Mouse (Mus musculus): ENCODE measurements around the gene Adgrg3. TPM values are rescaled to one million over a fixed set of nuclear protein-coding genes. Genes with fewer than 3 reads are reported as not detected.

Adgrg3 gene
- total RNA-seq, 1 experiment from 2014 or later, result 156 TPM

DNA sequence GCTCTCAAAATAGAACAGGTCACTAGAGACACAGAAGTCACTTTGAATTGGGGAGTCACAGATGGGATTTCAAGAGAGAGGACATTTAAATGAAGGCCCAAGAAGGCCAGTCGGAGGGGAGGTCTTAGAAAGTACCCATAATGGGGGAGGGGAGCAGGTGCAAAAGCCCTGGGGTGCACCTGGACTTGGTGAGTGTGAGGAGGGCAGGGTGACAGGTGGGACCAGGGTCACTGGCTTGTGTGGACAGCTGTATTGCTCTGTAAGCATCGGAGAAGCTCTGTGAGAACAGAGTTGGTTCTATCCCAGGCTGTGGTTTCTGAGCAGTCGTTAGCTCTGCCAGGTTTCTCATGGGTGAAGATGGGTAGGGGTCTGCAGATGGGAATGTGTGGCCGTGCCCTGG lies 25.5 kb upstream of the Adgrg3 start:
- no peak for ATAC-seq (replicated peaks; ENCODE audit: low read depth, poor library complexity, severe bottlenecking)

DNA sequence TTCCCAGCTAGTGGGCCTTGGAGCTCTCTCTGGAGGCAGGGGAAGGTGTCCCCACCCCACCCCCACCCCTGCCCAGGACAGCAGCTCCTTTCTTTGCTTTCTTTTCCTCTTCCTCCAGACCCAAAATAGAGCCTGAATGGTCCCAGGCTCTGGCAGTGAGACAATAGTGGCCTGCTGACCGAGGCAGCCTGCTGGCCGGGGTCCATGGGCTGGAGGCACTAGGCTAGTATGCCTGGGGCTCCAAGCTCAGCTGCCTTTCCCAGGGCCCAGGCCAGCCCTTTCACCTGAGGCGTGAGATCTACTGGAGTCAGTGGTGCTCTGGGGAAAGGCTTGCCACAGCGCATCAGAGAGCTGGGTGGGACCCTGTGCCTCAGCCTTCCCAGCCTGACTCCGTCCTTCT lies 25.0 kb upstream of the Adgrg3 start:
- no peak for ATAC-seq (replicated peaks; ENCODE audit: low read depth, poor library complexity, severe bottlenecking)

- ATAC-seq (replicated peaks; ENCODE audit: low read depth, poor library complexity, severe bottlenecking), result no peak
Observed at GRCm38 (mm10) chr8:94992996-94993724, 24.3 kb upstream of the Adgrg3 start.

DNA sequence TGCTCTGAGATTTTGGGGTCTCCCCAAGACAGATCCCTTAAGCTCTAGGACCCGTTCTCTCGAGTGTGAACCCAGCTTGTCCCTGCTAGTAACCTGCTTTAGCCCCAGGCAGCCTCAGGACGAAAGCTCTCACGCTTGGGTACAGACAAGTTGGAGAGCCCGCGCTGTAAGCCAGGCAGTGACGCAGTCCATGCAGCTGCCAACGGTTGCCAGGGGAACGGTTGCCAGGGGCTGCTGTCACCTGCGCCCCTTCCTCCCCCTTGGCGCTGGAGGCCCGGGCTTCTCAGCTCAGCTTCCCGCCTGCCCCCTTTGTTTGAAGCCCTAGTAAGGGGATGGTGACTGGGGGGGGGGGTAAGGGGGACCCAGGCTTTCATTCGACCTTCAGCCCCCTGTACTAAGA lies 23.5 kb upstream of the Adgrg3 start:
- no peak for ATAC-seq (replicated peaks; ENCODE audit: low read depth, poor library complexity, severe bottlenecking)

DNA sequence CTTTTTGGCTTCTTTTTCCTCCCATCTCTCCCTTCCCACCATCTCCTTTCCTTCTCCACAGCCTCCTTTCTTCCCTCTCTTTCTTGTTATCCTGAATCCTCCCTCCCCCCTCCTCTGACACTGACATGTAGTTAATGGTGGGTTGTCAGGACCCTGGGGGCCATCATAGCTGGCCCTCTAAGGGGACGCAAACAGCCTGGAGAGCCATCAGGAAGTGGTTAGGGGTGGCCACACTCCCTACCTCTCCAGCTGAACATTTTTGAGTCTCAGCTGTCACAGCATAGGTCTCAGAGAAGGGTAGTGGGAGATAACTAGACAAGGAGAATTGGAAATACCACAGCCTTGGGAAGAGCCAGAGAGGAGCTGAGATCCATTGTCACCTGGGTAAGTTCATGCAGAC lies 23.0 kb upstream of the Adgrg3 start:
- no peak for ATAC-seq (replicated peaks; ENCODE audit: low read depth, poor library complexity, severe bottlenecking)

GRCm38 (mm10) chr8:94995336-94995893 lies 22.1 kb upstream of the Adgrg3 start:
- ATAC-seq (replicated peaks; ENCODE audit: low read depth, poor library complexity, severe bottlenecking), result peak; percentile 24

DNA sequence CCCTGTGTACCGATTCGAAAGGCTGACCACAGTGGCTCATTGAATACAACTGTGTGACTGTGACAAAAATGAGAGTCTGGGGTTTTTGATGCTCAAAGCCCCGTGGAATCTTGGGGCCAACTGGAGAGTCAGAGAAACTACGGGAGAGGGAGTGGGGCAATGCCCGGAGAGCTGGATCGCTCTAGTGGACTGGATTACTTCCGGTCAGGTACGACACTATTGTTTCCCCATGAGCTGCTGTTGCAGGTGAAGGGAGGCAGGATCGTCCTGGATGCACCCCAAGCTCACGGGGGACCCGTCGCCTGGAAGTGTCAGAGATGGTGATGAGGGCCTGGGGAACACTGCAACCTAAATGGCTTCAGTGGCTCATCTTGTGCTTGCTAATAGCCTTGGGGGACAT lies 21.5 kb upstream of the Adgrg3 start:
- ATAC-seq (replicated peaks; ENCODE audit: low read depth, poor library complexity, severe bottlenecking), result no peak

- no peak for ATAC-seq (replicated peaks; ENCODE audit: low read depth, poor library complexity, severe bottlenecking)
Observed at GRCm38 (mm10) chr8:94996899-94997856, 20.3 kb upstream of the Adgrg3 start.

- no peak for ATAC-seq (replicated peaks; ENCODE audit: low read depth, poor library complexity, severe bottlenecking)
Observed at GRCm38 (mm10) chr8:94997857-94998243, 19.6 kb upstream of the Adgrg3 start.

GRCm38 (mm10) chr8:94998431-94998830 lies 19.1 kb upstream of the Adgrg3 start:
- ATAC-seq (replicated peaks; ENCODE audit: low read depth, poor library complexity, severe bottlenecking), result no peak

- ATAC-seq (replicated peaks; ENCODE audit: low read depth, poor library complexity, severe bottlenecking), result no peak
Observed at GRCm38 (mm10) chr8:94999004-94999403, 18.5 kb upstream of the Adgrg3 start.

- ATAC-seq (replicated peaks; ENCODE audit: low read depth, poor library complexity, severe bottlenecking), result no peak
Observed at GRCm38 (mm10) chr8:94999956-95000355, 17.5 kb upstream of the Adgrg3 start.

- ATAC-seq (replicated peaks; ENCODE audit: low read depth, poor library complexity, severe bottlenecking), result peak; percentile 57
Observed at GRCm38 (mm10) chr8:95000684-95001083, 16.8 kb upstream of the Adgrg3 start.

DNA sequence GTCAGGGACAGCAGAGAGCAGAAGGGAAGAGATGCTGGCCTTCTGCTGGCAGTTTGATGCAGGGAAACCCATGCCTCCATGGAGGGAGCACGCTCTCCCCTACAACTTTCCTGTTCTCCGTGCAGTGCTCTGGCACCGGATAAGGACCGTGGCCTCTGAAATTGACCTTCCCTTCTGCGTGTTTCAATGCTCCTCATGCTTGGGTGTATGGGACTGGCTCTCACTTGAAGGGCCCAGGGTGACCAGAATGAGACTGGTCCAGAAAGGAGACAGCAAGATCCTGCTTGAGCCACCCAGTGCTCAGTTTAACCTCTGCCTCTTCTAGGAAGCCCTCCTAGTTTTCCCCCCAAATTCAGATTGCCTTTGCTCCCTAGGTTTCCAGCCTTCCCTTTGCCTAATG lies 16.3 kb upstream of the Adgrg3 start:
- ATAC-seq (replicated peaks; ENCODE audit: low read depth, poor library complexity, severe bottlenecking), result no peak

- ATAC-seq (replicated peaks; ENCODE audit: low read depth, poor library complexity, severe bottlenecking), result peak; percentile 67
Observed at GRCm38 (mm10) chr8:95001655-95002054, 15.8 kb upstream of the Adgrg3 start.

GRCm38 (mm10) chr8:95002089-95002655 lies 15.3 kb upstream of the Adgrg3 start:
- no peak for ATAC-seq (replicated peaks; ENCODE audit: low read depth, poor library complexity, severe bottlenecking)

DNA sequence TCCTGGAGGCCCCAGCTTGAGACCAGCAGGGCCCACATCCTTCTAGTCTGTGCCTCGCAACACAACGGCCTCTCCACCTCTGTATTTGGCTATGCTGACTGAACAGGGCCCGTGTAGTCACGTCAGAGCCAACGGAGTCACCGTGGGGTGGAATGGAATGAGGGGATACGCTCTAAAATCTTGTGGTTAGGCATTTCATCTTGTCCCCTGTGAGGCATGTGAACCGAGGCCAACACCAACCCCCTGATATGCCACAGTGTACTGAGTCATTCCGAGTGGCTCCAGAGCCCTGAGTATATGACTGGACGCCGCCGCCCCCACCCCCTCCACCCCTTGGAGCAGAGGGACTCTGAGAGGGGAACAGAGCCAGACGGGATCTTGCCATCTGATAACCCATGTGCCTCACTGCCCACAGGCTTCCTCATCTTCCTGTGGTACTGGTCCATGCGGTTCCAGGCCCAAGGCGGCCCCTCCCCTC lies 5.0 kb upstream of the Adgrg3 start:
- peak; percentile 64 for ATAC-seq (replicated peaks; ENCODE audit: low read depth, poor library complexity, severe bottlenecking)

DNA sequence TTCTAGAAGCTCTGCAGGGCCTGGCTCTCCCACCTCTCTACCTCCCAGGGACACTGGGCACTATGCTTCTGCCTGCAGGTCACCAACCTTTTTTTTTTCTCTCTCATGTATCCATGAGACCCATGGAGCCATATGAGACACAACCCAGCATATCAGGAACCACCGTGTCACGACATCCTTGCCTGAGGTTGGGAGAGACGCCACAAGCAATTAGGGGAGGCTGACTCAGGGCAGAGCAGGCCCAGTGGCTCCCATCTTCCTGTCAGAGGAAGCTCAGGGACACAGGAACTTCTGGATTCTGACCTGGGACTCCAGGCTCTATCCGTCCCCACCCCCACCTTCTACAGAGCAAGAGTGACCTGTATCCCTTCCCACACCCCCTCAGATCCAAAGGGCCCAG lies 1.6 kb upstream of the Adgrg3 start:
- ATAC-seq (replicated peaks; ENCODE audit: low read depth, poor library complexity, severe bottlenecking), result no peak

DNA sequence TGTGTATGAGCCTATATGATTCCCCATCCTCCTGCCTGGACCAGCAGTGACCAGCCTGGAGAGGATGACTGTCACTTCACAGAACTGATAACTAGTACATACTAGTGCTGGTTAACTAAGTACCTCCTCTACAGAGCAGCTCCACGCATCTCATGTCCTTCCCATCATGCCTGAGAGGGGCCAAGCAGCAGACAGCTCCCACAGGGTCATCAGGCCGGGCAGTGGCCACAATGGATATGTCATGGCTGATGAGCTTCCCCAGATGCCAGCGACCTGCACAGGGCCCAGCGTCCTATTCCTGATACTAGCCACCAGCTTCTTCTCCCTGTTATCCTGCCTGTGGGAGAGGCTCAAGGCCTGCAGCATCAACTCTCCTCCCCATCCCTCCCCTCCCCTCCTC lies 808 bp upstream of the Adgrg3 start:
- ATAC-seq (replicated peaks; ENCODE audit: low read depth, poor library complexity, severe bottlenecking), result no peak

DNA sequence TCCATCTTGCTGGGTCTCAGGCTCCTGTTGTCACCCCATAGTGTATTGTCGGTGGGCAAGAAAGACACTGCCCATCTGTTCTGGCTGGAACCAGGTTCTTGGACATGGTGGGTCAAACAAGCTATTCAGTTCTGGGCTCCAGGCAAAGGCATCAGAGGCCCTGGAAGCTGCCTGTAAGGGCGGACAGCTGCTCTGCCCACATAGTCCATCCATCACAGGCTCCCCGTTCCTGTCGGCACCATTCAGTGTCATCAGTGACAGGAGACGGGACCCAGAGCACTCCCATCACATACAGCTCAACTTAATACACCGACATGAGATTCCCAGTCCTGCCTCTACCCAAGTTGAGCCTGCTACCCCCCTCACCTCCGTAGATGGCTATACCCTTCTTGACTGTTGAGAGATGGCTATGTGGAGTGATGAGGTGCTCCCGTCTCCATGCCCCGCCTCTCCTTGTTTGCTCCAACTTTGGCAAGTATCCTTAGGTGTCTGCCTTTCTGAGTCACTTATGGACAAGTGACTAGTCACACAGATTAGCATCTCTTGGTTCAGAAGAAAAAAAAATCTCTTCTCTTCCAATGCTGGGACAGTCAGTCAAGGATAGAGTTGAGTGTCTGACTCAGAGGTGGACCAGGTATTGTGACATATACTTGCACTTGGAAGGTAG lies 610 bp downstream of the Adgrg3 start:
- ATAC-seq (replicated peaks; ENCODE audit: low read depth, poor library complexity, severe bottlenecking), result no peak
